Mouse (Mus musculus): ENCODE measurements around the gene Wdr35.
"Not testable (repeated sequence)": the region's sequence is repeated elsewhere in the genome, so short reads cannot be mapped to it uniquely, and the experiment has no call there.

The Wdr35 gene

DNA sequence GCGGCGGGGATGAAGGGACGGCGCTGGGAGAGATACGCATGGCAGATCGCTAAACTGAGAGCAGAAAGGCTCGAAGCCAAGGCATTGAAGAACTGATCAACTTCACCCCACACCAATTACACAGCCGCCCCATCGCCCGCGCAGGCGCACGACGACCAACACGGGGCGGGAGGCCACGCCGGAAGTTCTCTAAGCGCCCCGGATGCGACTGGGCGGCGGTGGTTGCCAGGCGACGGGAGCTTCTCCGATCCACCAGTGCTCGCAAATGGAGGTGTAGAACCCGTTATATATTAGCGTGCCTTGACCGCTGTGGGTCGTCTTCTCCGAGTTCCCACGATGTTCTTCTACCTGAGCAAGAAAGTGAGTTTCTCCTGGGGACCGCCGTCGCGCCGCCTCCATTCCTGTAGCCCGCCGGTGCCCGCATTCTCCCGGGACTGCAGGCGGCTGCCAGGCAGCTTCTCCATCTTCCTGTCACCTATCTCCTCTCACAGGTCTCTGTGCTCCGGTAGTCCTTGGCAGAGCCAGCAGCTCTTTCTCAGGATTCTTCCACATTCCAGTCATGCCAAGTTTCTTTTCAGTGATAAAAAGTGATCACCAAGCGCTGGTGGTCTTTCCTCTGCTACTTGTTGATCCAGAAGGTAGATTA lies at the start of gene Wdr35:
Gene Wdr35 (plus strand): TSS at position 73 of the 646 bp plus-strand sequence.
- peak; percentile 90 for DNase-seq

DNA sequence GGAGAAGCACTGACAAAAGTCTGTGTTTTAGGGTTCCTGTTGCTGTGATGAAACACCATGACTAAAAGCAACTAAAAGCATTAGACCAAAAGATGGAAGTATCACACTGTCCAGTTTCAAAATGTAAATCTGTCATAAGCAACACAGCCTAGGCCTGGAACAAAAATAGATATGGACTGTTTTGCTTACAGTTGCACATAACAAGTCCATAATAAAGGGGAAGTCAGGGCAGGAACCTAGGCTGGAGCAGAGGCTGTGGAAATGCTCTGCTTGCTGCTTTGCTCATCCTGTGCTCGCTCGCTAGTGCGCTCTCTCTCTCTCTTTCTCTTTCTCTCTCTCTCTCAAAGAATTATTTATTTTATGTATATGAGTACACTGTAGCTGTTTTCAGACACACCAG lies 46.0 kb upstream of the Wdr35 start:
- DNase-seq, result no peak

DNA sequence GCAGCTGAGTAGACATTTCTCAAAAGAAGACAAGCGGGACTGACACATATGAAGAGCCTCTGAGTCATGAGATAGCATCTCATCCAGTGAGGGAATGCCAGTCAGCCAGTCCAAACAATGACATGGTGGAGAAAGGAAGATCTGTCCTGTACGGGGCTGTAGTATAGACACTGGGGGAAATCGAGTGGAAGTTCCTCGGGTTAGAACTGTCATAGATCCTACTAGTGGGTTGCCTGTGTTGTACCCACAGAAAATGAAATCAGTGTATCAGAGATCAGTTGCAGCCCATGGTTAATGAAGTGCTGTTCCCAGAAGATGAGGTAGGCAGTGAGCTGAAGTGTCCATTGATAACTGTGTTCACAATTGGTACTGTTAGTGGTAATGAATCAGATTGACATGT lies 44.9 kb upstream of the Wdr35 start:
- DNase-seq, result no peak

DNA sequence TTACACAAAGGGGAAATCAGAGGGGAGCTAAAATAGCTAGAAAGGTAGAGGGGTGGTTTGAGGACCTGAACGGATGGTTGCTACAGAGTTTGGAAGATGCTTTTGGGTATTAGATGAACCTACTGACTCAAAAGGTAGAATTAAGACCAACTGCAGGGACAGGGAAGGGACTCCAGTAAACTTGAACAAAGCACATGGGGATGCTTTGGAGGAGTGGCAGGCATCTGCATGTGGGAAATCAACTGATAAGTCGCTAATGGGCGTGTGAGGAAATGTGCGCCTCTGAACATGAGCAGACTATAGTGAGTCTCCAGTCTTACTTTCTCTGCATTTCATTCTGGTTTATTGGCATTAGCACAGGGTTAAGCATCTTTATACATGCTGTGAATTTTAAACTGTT lies 42.6 kb upstream of the Wdr35 start:
- no peak for DNase-seq

DNA sequence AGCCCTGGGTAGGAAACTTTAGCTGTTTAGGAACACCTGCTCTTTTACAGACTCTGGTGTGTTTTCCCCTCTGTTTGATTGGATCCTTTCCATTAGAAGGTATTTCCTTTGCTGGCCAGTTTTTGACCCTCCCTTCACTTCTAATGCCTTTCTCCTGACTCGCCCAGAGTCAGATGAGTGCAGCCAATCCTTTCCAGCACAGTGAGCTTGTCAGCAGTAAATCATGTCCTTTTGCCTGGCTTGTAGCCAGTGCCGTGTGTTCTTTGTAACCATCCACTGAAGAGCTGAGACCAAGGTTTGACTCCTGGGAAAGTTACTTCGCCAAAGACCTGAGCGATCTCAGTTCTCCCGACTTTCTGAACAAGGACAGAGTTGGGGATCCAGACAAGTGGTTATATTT lies 38.3 kb upstream of the Wdr35 start:
- no peak for DNase-seq

DNA sequence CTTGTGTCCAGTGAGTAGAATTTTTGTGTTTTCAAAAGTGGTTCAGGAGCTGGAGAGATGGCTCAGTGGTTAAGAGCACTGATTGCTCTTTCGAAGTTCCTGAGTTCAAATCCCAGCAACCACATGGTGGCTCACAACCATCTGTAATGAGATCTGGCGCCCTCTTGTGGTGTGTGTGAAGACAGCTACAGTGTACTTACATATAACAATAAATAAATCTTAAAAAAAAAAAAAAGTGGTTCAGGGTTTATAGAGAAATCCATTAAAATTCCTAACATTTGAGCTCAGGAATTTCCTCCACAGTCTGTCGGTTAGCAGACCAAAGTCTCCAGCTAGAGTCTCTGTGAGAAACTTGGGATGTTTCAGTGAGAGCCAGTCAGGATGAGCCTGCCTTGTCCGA lies 37.5 kb upstream of the Wdr35 start:
- DNase-seq, result not testable (repeated sequence)

DNA sequence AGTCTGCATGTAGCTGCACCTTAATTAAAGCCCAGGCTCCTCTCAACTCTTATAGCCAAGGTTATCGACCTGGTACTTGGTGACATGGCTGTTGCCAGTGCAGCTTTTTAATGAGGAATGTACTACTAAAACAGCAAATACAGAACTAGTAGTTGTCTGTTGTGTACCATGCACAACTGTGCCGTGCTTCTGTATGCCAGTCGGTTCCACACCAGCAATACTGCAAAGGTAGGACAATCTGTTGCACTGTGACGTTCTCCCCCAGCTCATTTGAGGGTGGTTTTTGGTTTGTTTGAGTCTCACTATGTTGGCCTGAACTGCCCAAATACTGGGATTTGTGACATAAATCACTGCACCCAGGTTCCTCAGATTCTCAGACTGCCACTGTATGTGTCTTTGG lies 34.2 kb upstream of the Wdr35 start:
- DNase-seq, result no peak

DNA sequence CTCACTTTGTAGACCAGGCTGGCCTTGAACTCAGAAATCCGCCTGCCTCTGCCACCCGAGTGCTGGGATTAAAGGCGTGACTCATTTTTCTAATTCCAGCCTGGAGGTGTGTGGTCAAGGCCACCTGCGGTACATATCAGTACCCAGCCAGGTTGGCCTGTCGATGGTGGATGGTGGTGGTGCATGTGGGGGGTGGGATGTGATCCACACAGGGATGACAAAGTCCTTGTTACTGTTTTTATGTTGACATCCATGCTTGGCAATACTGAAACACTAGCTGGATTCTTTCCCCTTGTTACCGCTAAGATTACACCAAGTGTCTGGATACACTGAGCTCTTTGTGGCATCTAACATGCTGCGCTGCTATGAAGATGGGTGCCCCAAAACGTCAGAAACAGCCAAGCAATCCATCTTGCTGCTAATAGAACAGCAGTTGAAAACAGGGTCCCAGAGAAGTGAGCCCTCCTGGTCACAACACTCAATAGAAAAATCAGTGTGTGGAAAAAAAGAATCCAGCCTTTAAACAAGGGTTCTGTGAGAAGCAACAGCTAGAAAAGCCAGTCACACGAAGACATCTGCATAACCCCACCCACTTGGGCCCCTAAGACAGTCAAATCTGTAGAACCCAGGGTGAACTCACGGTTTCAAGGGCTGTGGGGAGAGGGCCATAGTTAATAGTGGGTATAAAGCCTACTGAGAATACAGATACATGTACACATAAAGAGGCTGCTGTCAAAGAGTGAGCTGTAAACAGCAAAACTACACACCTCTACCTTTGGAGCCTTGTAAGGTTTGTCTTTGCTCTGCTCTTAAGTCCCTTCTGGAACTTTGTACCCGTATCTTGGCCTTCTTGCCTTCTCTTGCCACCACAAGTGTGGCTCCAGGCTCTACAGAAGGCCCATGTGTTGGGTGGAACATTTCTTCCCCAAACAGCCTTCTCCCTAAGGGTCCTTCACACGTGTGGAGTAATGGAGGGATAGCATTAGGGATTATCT lies 33.4 kb upstream of the Wdr35 start:
- DNase-seq, result no peak

DNA sequence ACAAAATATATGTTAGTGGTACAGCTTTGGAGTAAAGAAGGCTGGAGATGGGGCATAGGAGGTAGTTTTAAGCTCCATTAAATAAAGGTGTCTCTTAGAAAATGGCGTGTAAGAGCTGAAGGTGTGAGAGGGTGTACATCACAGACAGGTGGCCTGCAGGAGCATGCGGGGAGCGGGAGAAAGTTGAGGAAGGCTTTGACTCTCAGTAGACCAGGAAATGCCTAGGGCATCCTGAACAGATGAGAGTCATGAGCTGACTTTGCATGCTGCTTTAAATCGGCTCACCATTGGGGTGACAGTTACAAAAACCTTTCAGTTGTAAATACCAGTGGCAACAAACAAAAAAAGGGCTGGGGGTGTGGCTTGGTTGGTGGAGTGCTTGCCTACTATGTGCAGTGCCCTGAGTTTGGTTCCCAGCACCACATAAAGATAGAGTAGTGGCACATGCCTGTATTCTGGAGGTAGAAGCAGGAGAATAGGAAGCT lies 32.5 kb upstream of the Wdr35 start:
- DNase-seq, result no peak

DNA sequence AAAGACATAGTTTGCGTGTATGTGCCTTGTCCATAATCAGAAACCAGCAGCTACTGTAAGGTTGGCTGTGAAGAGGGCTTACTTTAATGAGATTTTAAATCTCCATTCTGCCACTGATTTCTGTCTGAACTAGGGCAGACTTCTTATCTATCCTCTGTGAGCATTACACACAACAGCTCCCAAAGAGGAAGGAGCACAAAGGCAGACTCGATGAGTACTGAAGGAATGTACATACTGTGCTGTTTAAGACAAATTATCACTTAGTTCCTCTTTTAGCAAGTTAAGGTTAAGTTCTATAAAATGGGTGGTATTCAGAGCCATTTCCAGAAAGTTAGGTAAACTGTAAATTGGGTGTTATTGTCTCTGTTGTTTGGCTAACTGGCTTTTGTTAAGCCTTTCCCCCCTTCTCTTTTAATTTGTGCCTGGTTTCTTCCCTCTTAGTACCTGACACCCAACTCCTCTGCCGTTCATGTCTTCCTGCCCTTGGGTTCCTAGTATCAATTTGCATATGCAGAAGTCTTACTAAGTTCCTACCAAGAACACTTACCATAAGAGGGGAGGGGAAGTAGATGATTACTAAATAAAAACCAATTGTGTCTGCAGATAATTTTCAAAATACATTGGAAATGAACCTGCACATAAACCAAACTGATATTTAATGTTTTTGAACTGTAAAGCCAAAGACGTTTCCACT lies 31.8 kb upstream of the Wdr35 start:
- DNase-seq, result no peak

DNA sequence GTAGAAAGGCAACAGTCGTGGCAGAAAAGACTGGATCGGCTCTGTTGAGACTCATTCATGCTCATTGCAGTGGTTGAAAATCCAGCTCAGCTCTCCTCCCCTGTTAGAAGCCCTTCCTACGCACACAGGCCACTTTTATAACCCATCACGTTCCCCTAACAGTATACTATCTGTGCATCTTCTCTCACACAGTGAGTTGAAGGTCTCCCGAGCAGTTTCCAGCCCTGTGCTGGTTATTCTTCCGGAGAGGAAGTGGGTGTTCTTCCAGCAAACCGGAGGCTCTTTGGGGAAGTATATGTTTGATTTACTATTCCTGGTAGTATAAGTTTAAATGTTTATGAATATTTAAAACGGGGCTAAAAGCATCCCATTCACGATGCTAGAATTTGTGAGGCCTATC lies 26.5 kb upstream of the Wdr35 start:
- no peak for DNase-seq

DNA sequence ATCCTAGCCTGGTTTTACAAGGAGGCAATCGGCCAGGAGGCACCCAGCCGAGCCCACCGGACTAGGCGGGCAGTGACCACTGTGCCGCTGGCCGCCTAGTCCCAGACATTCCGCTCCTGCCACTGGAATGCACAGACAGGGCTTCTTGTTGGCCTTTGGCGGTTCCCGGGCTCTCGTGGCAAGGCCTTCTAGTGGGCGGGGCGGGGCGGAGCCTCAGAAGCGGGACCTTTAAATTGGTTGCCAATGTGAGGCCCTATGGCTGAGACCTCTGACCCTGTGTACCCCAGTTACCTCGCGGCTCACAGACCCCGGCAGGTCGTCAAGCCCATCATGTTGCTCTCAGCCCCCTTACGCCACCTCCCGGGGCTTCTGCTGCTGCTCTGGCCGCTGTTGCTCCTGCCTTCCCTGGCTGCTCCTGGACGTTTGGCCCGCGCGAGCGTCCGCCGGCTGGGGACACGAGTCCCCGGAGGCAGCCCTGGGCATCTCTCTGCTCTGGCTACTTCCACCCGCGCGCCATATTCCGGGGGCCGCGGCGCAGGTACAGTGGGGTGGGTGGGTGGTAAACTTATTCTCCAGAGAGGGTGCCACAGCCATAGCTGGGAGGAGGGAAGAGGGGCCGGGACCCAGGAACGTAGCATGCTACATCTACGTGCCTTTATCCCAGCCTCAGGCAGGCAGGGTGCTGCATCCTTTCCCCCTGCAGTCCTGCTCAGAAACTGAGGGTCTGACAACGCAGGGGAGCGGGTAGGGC lies 25.8 kb upstream of the Wdr35 start, which contains the start of gene Matn3:
Gene Matn3 (plus strand): TSS at position 216 of the 751 bp plus-strand sequence.
- DNase-seq, result peak; percentile 30

DNA sequence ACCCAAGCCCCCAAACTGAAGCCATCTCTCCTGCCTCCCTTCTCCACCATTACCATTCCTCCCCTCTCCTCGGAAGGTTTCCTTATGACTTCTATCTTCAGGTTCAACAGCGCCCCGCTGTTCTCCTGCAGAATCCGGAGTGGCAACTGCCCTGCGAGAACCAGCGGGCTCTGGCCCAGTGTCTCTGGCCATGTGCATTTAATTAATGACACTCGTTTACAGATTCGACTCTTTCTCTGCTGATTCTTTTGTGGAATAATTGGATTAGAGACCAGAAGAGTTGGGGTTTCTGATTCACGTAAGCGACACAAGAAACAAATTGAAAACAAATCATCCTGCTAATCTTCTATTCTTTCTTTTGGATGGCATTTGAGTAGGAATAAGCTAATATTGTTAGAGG lies 20.6 kb upstream of the Wdr35 start:
- no peak for DNase-seq

DNA sequence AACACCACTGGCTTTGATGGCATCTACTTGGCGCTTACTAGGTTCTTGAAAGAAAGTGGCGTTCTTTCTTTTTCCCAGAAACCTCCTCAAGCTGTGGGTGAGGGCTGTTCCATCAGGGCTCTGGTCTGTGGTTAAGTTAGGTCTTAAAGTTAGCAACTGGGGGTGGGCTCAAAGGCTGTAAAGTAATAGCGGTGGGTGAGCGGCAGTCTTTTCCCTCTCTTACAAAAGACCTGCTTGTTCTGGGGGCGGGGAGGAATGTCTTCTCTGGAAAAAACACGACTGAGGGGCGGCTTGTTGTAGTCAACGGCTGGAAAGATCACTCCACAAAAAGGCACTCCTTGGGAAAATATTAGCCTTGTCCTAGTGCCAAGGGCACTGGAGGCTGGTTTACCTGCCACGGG lies 19.5 kb upstream of the Wdr35 start:
- DNase-seq, result no peak

DNA sequence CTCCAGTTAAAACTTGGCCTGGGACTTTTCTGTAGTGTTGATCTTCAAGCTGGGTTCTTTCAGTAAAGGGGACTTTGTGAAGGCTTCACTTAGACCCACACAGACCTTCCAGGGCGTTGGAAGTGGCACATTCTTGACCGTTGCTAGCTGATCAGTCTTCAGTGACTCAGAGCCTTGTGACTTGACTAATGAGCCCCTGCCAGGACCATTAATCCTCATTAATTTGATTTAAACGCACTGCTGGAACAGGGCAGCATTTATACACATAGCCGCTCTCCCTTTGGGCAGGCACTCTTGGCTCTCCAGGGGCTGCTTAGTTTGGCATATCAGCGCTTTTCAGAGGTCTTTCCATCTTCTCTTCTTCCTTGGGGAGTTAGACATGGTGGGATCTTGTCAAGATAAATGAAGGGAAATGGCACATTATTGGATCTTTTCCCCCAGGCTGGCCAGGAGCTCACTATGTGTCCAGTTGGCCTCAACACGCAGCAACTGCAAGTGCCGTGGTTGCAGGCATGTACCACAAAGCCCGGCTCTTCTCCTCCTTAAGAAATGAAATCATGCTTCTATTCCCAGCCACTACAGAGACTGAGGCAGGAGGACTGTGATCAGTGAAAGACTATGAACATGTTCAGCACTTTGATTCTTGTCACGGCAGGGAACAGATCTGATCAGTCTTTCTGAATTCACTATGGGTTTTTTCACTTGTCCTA lies 11.9 kb upstream of the Wdr35 start:
- no peak for DNase-seq

DNA sequence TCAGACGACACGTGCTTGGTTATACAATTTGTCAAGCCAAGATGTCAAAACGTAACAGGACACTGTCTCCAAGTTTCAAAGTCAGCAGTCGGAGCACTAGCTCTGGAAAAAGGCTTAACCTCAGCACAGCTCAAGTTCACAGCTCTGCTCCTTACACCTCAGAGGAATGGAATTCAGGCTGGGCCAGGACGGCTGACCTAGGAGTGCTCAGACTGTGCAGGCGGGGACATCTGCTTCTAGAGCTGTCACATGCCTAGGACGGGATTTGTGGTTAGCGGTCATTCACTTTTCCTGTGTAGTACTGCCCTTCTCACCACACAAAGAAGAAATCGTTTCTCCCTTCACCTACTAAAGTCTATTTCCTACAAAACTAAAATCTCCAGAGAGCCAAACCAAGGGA lies 3.9 kb upstream of the Wdr35 start:
- DNase-seq, result no peak

DNA sequence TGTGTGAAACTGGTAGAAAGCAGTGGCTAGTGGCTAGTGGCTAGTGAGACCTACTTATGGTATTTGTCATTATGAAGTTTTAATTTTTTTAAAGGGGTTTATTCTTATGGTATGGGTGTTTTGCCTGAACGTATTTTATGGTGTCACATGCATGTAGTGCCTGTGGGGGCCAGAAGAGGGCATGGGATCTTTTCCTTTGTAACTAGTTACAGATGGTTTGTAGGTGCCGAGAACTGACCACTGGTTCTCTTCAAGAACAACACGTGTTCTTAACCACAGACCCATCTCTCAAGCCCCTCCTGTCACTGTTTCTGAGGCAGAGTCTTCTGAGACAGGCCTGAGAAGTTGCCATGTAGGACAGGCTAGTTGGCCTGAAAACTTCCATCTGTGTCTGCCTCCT lies 1.4 kb downstream of the Wdr35 start:
- peak; percentile 21 for DNase-seq

DNA sequence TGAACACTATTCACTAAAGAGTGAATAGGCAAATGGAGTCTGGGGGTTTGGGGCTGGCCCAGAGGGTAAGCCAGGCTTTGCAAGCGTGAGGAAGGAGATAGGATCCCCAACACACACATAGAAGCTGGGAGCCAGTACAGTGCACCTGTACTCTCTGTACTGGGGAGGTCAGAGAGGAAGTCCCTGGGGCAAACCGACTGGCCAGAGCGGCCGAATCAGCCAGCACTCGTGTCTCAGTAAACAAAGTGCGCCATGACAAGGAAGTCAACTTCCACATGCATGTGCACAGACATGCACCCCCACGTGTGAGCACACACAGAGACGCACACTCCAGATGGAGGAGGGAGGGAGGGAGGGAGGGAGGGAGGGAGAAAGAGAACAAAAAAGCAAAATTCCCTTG lies 19.5 kb downstream of the Wdr35 start:
- DNase-seq, result no peak

DNA sequence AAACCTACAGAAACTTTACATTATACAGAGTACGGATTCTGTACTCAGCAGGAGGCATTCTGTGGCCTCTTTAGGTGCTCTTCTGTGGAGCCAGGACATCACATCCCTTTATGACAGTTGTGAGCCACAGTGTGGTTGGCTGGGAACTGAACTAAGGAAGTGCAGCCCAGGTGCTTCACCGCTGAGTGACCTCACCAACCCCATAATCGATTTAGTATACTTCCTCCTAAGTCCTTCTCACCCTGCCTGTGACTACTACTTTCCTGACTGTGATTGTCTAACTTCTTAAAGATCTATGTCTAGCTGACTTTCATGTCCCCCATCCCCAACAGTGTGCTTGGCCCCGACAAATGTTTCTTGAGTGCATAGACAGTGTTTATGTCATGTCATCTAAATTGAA lies 24.6 kb downstream of the Wdr35 start:
- no peak for DNase-seq

DNA sequence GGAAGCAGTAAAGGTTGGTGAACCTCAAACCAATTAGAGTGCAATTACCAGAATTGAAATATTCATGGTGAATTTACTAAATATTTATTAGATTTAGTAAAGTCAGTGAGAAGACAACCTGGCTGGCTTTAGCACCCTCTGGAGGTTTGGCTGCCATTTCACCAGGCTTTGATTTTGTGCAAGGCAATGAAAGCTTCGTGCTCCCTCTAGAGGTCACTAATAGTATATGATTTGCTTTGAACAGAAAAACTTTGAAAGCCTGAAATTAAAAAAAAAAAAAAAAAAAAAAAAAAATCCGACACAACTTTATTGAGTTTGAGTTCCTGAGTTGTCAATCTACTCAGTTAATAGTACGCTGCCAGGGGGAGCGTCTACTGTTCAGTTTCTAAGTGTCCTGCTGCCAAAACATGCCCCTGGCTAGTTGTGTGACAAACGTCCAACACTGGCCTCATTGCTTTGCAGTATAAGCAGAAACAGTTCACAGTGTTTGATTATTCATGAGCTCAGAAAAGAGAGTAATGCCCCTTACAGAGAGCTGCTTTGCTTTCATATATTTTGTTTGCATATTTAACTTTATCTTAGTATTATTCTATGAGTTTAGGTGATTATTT lies 28.5 kb downstream of the Wdr35 start:
- DNase-seq, result peak; percentile 76

DNA sequence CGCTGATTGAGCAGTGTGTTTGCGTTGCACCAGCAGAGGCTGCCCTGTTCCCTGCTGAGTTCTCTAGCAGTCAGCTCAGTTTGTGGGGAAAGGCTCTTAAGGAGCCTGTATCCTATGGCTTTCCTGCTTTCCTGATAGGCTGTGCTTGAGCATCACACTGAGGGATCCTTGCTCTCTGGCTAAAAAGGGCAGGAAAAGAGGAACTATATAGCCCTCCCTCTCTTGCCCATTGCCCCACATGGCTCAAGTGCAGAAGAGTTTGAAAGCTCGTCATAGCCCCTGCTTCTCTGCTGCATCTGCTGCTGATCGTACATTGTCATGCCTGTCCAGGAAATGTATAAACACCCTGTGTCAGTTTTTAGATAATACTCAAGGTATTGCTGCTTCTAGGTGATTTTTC lies 33.5 kb downstream of the Wdr35 start:
- DNase-seq, result no peak

DNA sequence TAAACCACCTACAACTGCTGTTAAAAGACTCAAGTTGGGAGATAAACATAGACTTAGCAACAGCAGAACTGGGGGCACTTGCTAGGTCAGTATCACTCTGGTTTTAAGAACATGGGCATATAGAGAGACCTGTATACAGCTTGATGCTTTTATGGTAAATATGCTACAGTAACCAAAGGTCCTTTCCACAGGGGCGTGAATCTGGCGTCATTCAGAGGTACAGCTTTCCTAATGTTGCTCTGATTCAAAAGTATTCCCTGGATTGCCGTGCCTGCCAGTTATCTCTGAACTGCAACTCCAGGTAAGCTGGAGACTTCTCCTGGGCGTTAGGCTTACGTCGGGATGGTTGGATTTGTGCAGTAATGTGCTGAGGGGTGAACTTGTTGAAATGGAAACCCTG lies 34.1 kb downstream of the Wdr35 start:
- DNase-seq, result no peak

All from cerebellum, adult 9-10 months (tissue).